Mouse (Mus musculus) adrenal gland, postnatal 25 days (tissue): Measurements from ENCODE around the gene Nrip3. TPM values are rescaled to one million over a fixed set of nuclear protein-coding genes. Genes with fewer than 3 reads are reported as not detected.

ENCODE experiments used
- total RNA-seq: library from RNA; stranded (reverse); gene quantifications from 2 replicates; pipeline ENCODE4 v1.2.3, GENCODE M21; 2021

Gene Nrip3
- total RNA-seq, 1 experiment from 2014 or later, result 0.24 TPM

Other genes with a start within 250 kb of the Nrip3 start
- 34.0 and 43.3 TPM in 2 replicates for gene St5, start 78.4 kb downstream of the Nrip3 start, total RNA-seq
- 29.8 and 36.6 TPM in 2 replicates for gene Akip1, start 78.3 kb downstream of the Nrip3 start, total RNA-seq
- not detected in 2 replicates for gene BC051019, start 58.2 kb downstream of the Nrip3 start, total RNA-seq
- gene Ascl3, start 50.3 kb downstream of the Nrip3 start, total RNA-seq, result not detected in 2 replicates
- gene Tmem9b, start 29.1 kb downstream of the Nrip3 start, total RNA-seq, result 39.8 and 41.5 TPM in 2 replicates
- gene Scube2, start 83.7 kb upstream of the Nrip3 start, total RNA-seq, result 0.52 and 1.3 TPM in 2 replicates
- 143 and 171 TPM in 2 replicates for gene Dennd5a, start 178.4 kb upstream of the Nrip3 start, total RNA-seq
- gene Tmem41b, start 204.9 kb upstream of the Nrip3 start, total RNA-seq, result 54.0 and 56.7 TPM in 2 replicates
- gene Ipo7, start 236.2 kb upstream of the Nrip3 start, total RNA-seq, result 84.8 and 104 TPM in 2 replicates